Mouse (Mus musculus) liver, adult (tissue): ENCODE measurements around the gene Serpinb3c.
"Not testable (repeated sequence)": the region's sequence is repeated elsewhere in the genome, so short reads cannot be mapped to it uniquely, and the experiment has no call there.

Experiments
- GATA4 ChIP-seq: IDR thresholded peaks from 2 replicates; pipeline ENCODE4 v1.6.1; 2014; ENCODE audit warnings: mild to moderate bottlenecking, low read length; ENCODE audit not compliant: insufficient replicate concordance

Serpinb3c gene

DNA sequence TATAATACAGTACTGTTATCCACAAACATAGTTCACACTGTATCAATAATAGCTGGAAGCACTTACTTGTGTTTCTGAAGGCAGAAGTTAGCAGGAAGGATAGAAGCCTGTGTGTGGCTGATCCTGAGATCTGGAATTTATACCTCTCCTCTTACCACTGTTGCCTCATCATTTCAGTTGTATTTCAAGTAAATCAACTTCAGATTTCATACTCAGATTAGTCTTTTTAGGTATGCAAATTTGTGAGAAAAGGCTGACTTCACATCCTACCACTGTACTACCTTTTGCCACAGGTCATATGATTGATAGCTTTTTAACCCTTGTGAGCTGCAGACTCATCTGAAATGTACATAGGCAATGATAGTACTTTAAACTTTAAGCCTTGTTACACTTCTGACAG lies at the start of gene Serpinb3c, which contains the start of gene Serpinb3b:
TSS of gene Serpinb3c (minus strand) at position 111 of the 400 bp plus-strand sequence.
TSS of gene Serpinb3b (minus strand) at position 101 of the 400 bp plus-strand sequence.
- TF ChIP-seq GATA4: not testable (repeated sequence)
